Mouse (Mus musculus) R1 (cell line): ENCODE measurements around the gene Rrad.
"Not testable (repeated sequence)": the region's sequence is repeated elsewhere in the genome, so short reads cannot be mapped to it uniquely, and the experiment has no call there.

ENCODE experiments used
- DNase-seq: peaks from one replicate; pipeline ENCODE4 v3.0.0-alpha.2; 2018; ENCODE audit warnings: low read depth, low spot score

Rrad gene

DNA sequence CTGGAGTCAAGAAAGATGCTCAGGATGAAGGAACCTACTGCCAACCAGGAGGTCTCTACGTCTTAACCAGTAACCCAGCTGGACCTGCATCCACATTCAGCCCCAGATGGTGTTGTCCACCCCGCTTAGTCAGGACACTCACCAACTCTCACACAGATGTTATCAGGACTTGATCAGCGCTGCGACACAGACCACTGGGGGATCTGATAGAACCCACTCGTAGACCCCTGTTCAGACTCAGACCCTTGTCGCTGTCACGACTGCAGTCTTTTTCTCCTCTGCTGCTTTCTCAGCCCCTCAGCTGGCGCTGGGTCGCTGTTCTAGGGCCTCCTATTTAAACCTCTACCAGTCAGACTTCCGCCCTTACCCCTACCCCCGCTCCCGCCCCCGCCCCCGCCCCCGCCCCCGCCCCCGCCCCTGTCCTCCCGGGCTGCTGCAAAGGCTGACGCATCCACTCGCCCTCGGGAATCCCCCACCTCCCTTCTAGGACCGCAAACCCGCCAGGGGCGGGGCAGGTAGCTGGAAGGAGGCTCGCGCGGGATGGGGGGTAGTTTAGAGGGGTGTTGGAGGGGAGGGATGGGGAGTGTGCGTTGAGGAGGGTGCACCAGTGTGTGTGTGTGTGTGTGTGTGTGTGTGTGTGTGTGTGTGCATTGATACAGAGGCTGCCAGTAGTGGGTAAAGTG lies at the start of gene Rrad:
Gene Rrad, minus strand, starts transcription at position 347 of the 683 bp plus-strand sequence.
- peak; percentile 46 for DNase-seq

- DNase-seq, result no peak
Observed at GRCm38 (mm10) chr8:104655614-104656013, 24.5 kb upstream of the Rrad start.

DNA sequence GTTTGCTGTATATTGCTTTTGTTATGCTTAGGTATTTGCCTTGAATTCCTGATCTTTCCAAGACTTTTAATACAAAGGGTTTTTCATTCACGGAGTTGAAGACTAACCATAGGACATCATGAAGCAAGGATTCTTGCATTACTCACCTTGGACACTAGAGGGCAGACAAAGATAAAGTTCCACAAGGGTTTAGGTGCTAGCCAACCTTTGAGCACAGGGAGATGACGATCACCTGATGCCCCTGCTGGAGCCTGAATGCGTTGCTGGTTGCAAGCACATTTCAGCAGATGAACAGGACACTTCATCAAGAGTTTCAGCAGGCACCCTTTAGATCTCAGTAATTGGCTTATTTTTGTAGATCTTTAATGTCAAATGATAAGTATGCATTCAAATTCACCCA lies 23.9 kb upstream of the Rrad start:
- DNase-seq, result peak; percentile 94

DNA sequence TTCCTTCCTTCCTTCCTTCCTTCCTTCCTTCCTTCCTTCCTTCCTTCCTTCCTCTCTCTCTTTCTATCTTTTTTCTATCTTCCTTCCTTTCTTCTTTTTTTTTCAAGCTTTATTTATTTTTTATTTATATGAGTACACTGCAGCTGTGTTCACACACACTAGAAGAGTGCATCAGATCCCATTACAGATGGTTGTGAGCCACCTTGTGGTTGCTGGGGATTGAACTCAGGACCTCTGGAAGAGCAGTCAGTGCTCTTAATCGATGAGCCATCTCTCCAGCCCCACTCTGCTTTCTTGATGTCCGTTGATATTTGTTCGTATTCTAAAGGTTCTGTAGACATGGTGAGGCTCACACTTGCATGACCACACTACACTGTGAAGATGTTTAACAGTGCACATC lies 13.1 kb upstream of the Rrad start:
- DNase-seq, result not testable (repeated sequence)

DNA sequence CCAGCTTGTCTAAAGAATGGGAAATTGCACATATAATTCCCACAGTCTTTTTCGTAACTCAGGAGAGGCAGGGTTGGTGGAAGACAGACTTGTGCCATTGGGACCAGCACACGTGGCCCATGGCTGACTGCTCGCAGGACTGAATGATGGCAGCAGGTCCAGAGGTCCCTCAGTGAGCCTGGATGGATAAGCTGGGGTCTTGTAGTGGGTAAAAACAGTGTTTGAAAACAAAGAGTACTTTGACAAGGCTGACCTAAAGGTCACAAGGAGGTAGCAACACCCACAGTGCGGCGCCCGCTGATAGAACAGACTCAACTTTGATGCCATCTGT lies 11.2 kb upstream of the Rrad start:
- DNase-seq, result no peak

GRCm38 (mm10) chr8:104641426-104642323 lies 10.5 kb upstream of the Rrad start, which contains the start of gene Ciao2b:
TSS of gene Ciao2b (minus strand) at chr8:104641965.
- DNase-seq, result peak; percentile 90

DNA sequence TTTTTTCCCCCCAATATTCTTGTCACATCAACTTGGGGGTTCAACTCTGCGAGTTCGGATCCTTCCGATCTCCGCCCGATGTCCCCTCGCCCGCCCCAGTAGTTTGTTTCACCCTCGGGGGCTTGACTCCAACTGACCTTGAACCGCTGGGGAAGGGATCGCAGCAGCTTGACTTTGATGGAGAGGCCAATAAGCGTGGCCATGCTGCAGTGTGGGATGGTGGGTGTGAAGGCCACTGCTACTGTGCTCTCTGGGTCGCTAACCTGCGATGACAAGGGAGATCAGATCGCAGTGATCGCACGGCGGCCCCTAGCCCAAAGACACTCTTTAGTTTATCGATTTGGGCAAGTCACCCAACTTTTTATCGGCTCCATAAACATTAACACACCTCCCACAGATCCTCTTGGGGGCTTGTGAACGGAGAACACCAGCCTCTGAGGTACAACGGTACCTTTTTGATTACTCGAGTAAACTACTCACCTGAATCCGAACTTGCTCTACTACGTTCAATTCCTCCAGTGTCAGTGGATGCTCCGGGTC lies 9.8 kb upstream of the Rrad start:
- DNase-seq, result peak; percentile 12

- no peak for DNase-seq
Observed at GRCm38 (mm10) chr8:104640241-104640640, 9.1 kb upstream of the Rrad start.

GRCm38 (mm10) chr8:104638010-104638409 lies 6.9 kb upstream of the Rrad start:
- DNase-seq, result no peak

DNA sequence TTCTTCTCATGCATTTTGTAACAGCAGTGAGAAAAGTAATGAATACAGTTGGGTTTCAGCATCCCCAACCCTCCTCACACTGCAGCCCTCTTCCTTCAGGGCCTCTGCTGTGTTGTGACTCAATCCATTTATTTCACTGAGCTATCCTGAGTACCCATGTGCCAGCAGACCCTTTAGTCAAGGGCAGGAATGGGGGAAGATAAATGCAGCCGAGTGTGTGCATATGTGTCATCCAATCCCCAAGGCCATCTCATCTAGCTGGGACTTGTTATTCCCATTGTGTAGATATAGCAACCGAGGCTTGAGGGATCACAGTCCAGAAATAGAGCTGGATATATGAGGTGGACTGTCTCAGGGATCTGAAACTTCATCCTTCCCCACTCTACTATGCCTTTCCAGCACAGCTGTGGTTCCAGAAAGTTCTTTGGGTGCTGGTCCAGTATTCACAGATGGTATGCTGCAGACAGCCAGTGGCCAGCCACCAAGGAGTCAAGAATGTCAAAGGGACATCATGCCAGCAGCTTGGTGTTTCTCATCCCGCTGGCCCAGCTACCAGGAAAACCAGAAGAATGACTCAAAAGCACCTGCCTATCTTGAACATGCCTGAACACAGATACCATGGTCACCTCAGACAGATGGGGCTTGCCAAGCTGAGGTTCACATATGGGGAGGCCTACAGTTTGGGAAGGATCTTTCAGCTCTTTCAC lies 4.0 kb upstream of the Rrad start:
- no peak for DNase-seq

DNA sequence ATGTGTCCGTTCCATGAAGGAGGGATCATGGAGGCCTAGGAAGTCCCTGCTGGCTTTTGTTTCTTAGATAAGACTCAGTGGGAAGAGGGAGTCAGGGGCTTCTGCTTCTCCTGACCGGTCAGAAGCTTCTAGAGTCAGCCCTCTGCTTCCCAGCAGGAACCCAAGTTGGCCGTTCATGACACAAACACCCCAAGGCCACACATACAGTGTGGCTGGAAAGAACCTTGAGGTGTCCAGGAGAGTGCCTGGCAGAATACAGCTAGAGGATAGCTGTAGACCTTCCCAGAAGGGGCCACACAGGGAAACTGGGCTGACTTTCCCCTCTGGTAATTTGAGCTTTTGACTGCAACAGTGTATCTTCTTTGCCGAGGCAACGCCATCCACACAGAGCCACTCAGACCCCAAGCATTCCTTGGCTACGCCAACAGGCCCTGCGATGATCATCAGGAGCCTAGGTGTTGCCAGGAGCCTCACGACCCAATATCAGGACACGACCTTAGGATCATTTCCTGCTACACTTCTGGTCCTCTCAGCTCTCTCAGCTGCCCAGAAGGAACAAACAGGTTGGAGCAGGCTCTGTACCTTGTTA lies 2.1 kb upstream of the Rrad start:
- no peak for DNase-seq

DNA sequence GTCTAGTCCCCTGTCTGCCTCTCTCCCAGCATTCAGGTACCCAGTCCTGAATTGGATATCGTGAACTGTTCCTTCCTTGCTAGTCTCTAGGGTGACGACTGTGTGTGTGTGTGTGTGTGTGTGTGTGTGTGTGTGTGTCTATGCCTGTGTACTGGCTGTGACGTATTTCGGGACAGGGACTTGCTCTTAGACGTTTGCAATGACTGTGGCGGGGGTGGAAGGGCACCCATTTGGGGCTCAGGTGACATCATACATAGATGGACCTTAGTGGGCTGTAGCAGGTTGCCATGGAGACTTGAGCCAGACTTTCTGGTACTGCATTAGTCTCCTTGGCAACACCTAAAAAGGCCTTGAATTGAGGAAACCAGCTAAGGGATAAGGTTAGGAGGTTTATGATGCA lies 1.4 kb upstream of the Rrad start:
- peak; percentile 33 for DNase-seq

- DNase-seq, result no peak
Observed at GRCm38 (mm10) chr8:104631975-104632374, 848 bp upstream of the Rrad start.

GRCm38 (mm10) chr8:104630574-104630973 lies 553 bp downstream of the Rrad start:
- peak; percentile 12 for DNase-seq

DNA sequence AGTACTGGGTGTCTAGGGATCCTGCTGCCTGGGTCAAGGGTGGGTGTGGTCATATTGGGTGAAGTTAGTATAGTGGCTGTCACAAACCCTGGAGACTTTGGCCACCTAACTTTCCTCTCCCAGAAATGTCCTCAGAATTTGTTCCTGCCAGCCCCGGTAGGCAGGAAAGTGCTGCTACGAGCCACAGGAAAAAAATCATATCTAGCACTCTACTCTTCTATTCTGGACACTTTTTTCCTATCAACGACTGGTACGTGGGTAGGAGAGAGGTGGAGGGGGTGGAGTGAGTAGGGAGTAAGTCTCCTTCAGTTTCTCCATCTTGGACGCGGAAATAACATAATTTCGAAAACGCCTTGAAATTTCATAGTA lies 1.0 kb downstream of the Rrad start:
- no peak for DNase-seq

GRCm38 (mm10) chr8:104629306-104630110 lies 1.6 kb downstream of the Rrad start:
- no peak for DNase-seq

- no peak for DNase-seq
Observed at GRCm38 (mm10) chr8:104628402-104628801, 2.7 kb downstream of the Rrad start.

DNA sequence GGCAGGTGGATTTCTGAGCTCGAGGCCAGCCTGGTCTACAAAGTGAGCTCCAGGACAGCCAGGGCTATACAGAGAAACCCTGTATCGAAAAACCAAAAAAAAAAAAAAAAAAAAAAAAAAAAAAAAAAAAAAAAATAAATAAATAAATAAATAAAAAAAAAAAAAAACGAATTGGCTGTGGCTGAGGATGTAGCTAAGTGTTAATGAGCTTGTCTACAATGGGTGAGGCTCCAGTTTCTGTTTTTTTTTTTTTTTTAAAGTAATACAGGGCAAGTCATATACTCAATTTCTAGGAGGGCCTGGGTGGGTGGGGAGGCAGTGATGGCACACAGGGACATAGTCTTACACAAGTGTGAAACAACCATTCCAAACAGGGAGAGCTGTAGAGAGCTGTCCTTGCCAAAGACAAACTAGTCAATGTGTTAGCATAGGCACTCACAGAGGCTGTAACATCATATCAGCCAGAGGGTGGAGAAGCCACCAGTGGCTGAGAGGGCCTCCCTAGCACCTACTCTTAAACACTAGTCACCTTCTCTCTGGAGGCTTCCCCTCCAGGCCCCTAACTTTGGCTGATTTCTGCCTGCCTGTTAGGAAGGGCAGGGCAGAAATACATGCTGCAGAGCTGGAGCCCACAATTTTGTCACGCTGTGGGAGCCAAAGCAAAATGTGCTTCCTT lies 3.9 kb downstream of the Rrad start:
- no peak for DNase-seq

GRCm38 (mm10) chr8:104624161-104624560 lies 7.0 kb downstream of the Rrad start, which contains the start of gene Cdh16:
TSS of gene Cdh16 (minus strand) at chr8:104624396.
- no peak for DNase-seq

GRCm38 (mm10) chr8:104620765-104621164 lies 10.4 kb downstream of the Rrad start:
- DNase-seq, result no peak
